Comparison of ENCODE assay signal across 16 mouse cellular contexts in genomic region chr15:65193654-65194053, GRCm38 (mm10).
A peak's percentile ranks its signal among the peaks of the same experiment; 100 is the strongest.
DNase-seq lines count a peak whose midpoint lies in the region; ATAC-seq and TF ChIP-seq lines count a peak whose summit lies in the region.
"Had no signal": no experiment of that assay in that cellular context is flagged by ENCODE, and none has a peak within 500 bp of the region (broad histone marks: within the 10 kb centered on the region; RNA-seq: fewer than 3 reads in every experiment).

No protein-coding gene starts in this region.

- WGBS in hindbrain, postnatal 0 days: 95% methylated on average over 1 of the region's 1 CpGs
- 95% methylated on average over 1 of the region's 1 CpGs for WGBS in hindbrain, embryonic 11.5 days
- WGBS in midbrain, embryonic 14.5 days: 98% methylated on average over 1 of the region's 1 CpGs
- 96% methylated on average over 1 of the region's 1 CpGs for WGBS in midbrain, embryonic 10.5 days
- WGBS in stomach, postnatal 0 days: 97% methylated on average over 1 of the region's 1 CpGs

- peak; percentile 9 for DNase-seq in hindbrain, postnatal 0 days (ENCODE audit: low spot score)
- DNase-seq in hindbrain, embryonic 11.5 days (ENCODE audit: low spot score): no peak
- peak; percentile 3 for DNase-seq in midbrain, embryonic 14.5 days
- DNase-seq in midbrain, embryonic 10.5 days (ENCODE audit: low spot score): no peak
- DNase-seq in NIH3T3 (ENCODE audit: low read depth): peak; percentile 25
- no peak for DNase-seq in stomach, postnatal 0 days (ENCODE audit: low spot score)
- no peak for DNase-seq in spleen, postnatal 36 days (ENCODE audit: low spot score in 2 of 2)
- no peak for DNase-seq in urinary bladder, postnatal 14 days (ENCODE audit: low spot score)
- DNase-seq: cerebellum, adult 18-20 months; heart, postnatal 14 days; right cerebral cortex, postnatal 14 days; thymus, postnatal 4 days had no signal

- H3K4me1 ChIP-seq in hindbrain, postnatal 0 days (ENCODE audit: insufficient read depth, low read length): no peaks in the 10 kb centered on the region
- no peaks in the 10 kb centered on the region for H3K4me1 ChIP-seq in hindbrain, embryonic 11.5 days (replicated peaks; ENCODE audit: control insufficient read depth, insufficient read depth, low read length)
- no peaks in the 10 kb centered on the region for H3K4me1 ChIP-seq in midbrain, embryonic 14.5 days (ENCODE audit: control insufficient read depth, insufficient read depth, low read length)
- no peaks in the 10 kb centered on the region for H3K4me1 ChIP-seq in midbrain, embryonic 10.5 days
- H3K4me1 ChIP-seq in stomach, postnatal 0 days (replicated peaks; ENCODE audit: control insufficient read depth, insufficient read depth): no peaks in the 10 kb centered on the region
- H3K4me1 ChIP-seq: kidney, embryonic 15.5 days; liver, embryonic 12.5 days had no signal

- H3K4me2 ChIP-seq in hindbrain, postnatal 0 days (ENCODE audit: low read depth, low read length): no peak overlapping the region
- H3K4me2 ChIP-seq in hindbrain, embryonic 11.5 days (replicated peaks; ENCODE audit: low read depth, low read length): no peak overlapping the region
- H3K4me2 ChIP-seq in midbrain, embryonic 14.5 days (ENCODE audit: low read length): no peak overlapping the region
- no peak overlapping the region for H3K4me2 ChIP-seq in stomach, postnatal 0 days (replicated peaks; ENCODE audit: low read depth)
- H3K4me2 ChIP-seq: kidney, embryonic 15.5 days; liver, embryonic 12.5 days; midbrain, embryonic 11.5 days had no signal

- no peak for TF ChIP-seq EP300 in stomach, postnatal 0 days (optimal IDR thresholded peaks at IDR 0.05)

- H3K9ac ChIP-seq in hindbrain, postnatal 0 days (replicated peaks; ENCODE audit: low read length): no peak overlapping the region
- no peak overlapping the region for H3K9ac ChIP-seq in hindbrain, embryonic 11.5 days (ENCODE audit: low read depth, low read length)
- no peak overlapping the region for H3K9ac ChIP-seq in midbrain, embryonic 14.5 days (replicated peaks; ENCODE audit: low read length)
- no peak overlapping the region for H3K9ac ChIP-seq in stomach, postnatal 0 days (ENCODE audit: low read length)
- H3K9ac ChIP-seq: kidney, embryonic 15.5 days; liver, embryonic 12.5 days had no signal

- H3K9me3 ChIP-seq in hindbrain, postnatal 0 days (ENCODE audit: low read length): no peaks in the 10 kb centered on the region
- H3K9me3 ChIP-seq in hindbrain, embryonic 11.5 days (ENCODE audit: control insufficient read depth, low read length): no peaks in the 10 kb centered on the region
- H3K9me3 ChIP-seq in midbrain, embryonic 14.5 days (ENCODE audit: control insufficient read depth, low read length): no peaks in the 10 kb centered on the region
- H3K9me3 ChIP-seq in midbrain, embryonic 10.5 days (replicated peaks): no peaks in the 10 kb centered on the region
- H3K9me3 ChIP-seq in stomach, postnatal 0 days (ENCODE audit: control insufficient read depth, low read length): no peaks in the 10 kb centered on the region
- H3K9me3 ChIP-seq: kidney, embryonic 15.5 days; liver, embryonic 12.5 days had no signal

- H3K27ac ChIP-seq in hindbrain, postnatal 0 days: no peak overlapping the region
- H3K27ac ChIP-seq in hindbrain, embryonic 11.5 days (ENCODE audit: low read depth, low read length): no peak overlapping the region
- no peak overlapping the region for H3K27ac ChIP-seq in midbrain, embryonic 14.5 days (replicated peaks; ENCODE audit: low read depth, low read length)
- no peak overlapping the region for H3K27ac ChIP-seq in midbrain, embryonic 10.5 days (replicated peaks)
- no peak overlapping the region for H3K27ac ChIP-seq in stomach, postnatal 0 days (replicated peaks)
- H3K27ac ChIP-seq: kidney, embryonic 15.5 days; liver, embryonic 12.5 days had no signal

- no peaks in the 10 kb centered on the region for H3K36me3 ChIP-seq in hindbrain, postnatal 0 days (ENCODE audit: insufficient read depth, low read length)
- H3K36me3 ChIP-seq in hindbrain, embryonic 11.5 days (ENCODE audit: control insufficient read depth, insufficient read depth, low read length): no peaks in the 10 kb centered on the region
- H3K36me3 ChIP-seq in midbrain, embryonic 14.5 days (ENCODE audit: control insufficient read depth, insufficient read depth, low read length): no peaks in the 10 kb centered on the region
- H3K36me3 ChIP-seq in midbrain, embryonic 10.5 days: no peaks in the 10 kb centered on the region
- H3K36me3 ChIP-seq in stomach, postnatal 0 days (ENCODE audit: control insufficient read depth, insufficient read depth, low read length): no peaks in the 10 kb centered on the region
- H3K36me3 ChIP-seq: kidney, embryonic 15.5 days; liver, embryonic 12.5 days had no signal

- no peak overlapping the region for H3K4me3 ChIP-seq in hindbrain, postnatal 0 days (ENCODE audit: low read length)
- H3K4me3 ChIP-seq in hindbrain, embryonic 11.5 days (ENCODE audit: low read depth, low read length): no peak overlapping the region
- no peak overlapping the region for H3K4me3 ChIP-seq in midbrain, embryonic 14.5 days (replicated peaks; ENCODE audit: low read depth, low read length)
- no peak overlapping the region for H3K4me3 ChIP-seq in midbrain, embryonic 10.5 days
- H3K4me3 ChIP-seq in stomach, postnatal 0 days (ENCODE audit: low read depth, low read length): no peak overlapping the region
- H3K4me3 ChIP-seq: kidney, embryonic 15.5 days; liver, embryonic 12.5 days had no signal

- no peaks in the 10 kb centered on the region for H3K27me3 ChIP-seq in hindbrain, postnatal 0 days (ENCODE audit: insufficient read depth, low read length)
- H3K27me3 ChIP-seq in hindbrain, embryonic 11.5 days (ENCODE audit: control insufficient read depth, insufficient read depth, low read length): no peaks in the 10 kb centered on the region
- H3K27me3 ChIP-seq in midbrain, embryonic 14.5 days (ENCODE audit: control insufficient read depth, insufficient read depth, low read length): no peaks in the 10 kb centered on the region
- H3K27me3 ChIP-seq in midbrain, embryonic 10.5 days (ENCODE audit: low read depth, poor library complexity, severe bottlenecking): no peaks in the 10 kb centered on the region
- no peaks in the 10 kb centered on the region for H3K27me3 ChIP-seq in stomach, postnatal 0 days (ENCODE audit: control insufficient read depth, insufficient read depth, low read length)
- H3K27me3 ChIP-seq: kidney, embryonic 15.5 days; liver, embryonic 12.5 days had no signal

- ATAC-seq in hindbrain, postnatal 0 days: no peak
- ATAC-seq in hindbrain, embryonic 11.5 days (ENCODE audit: low FRiP score): no peak
- ATAC-seq in midbrain, embryonic 14.5 days (ENCODE audit: low FRiP score, low TSS enrichment): no peak
- no peak for ATAC-seq in stomach, postnatal 0 days (ENCODE audit: low FRiP score, low TSS enrichment)
- ATAC-seq: hindbrain, embryonic 16.5 days; liver, embryonic 12.5 days had no signal

- peak; percentile 36; the same call in 1 of the 2 replicates for TF ChIP-seq CTCF in hindbrain, postnatal 0 days (IDR thresholded peaks at IDR 0.05; ENCODE audit: low read depth)
- TF ChIP-seq CTCF in stomach, postnatal 0 days (IDR thresholded peaks at IDR 0.05; ENCODE audit: low read depth): peak; percentile 46

Comparison
In these comparisons a context has a peak if more than half of its experiments do, and no peak if none do; other contexts are left out.
1. DNase-seq: peak in hindbrain, postnatal 0 days (single experiment), midbrain, embryonic 14.5 days (single experiment) and NIH3T3 (single experiment); none in hindbrain, embryonic 11.5 days (single experiment), midbrain, embryonic 10.5 days (single experiment), stomach, postnatal 0 days (single experiment), spleen, postnatal 36 days (0 of 2) and urinary bladder, postnatal 14 days (single experiment).